Mouse (Mus musculus) hindbrain, postnatal 0 days (tissue): ENCODE measurements around the gene Lck. TPM values are rescaled to one million over a fixed set of nuclear protein-coding genes. Genes with fewer than 3 reads are reported as not detected.

Source experiments
- ATAC-seq: fragments of 200-750 bp; cut with Nextera tagmentation; 2 replicates; pipeline ENCODE4 v1.8.0; 2017; ENCODE audit warnings: mild to moderate bottlenecking, moderate TSS enrichment, moderate library complexity
- DNase-seq: peaks from one replicate; pipeline ENCODE4 v3.0.0-alpha.2; 2015; ENCODE audit warnings: low spot score
- H3K27ac ChIP-seq: fragments of 300-500 bp; sonication (generic); 2 replicates; pipeline ENCODE4 v1.5.1; 2014; ENCODE audit warnings: mild to moderate bottlenecking
- H3K27me3 ChIP-seq: fragments of 300-500 bp; sonication (generic); 2 replicates; pipeline ENCODE4 v1.6.1; 2014; ENCODE audit warnings: low read length, mixed read lengths; ENCODE audit not compliant: insufficient read depth
- H3K36me3 ChIP-seq: fragments of 300-500 bp; sonication (generic); 2 replicates; pipeline ENCODE4 v1.6.1; 2014; ENCODE audit warnings: low read length, mixed read lengths; ENCODE audit not compliant: insufficient read depth
- H3K4me1 ChIP-seq: fragments of 300-500 bp; sonication (generic); 2 replicates; pipeline ENCODE4 v1.6.1; 2014; ENCODE audit warnings: antibody characterized with exemption, low read length, mixed read lengths; ENCODE audit not compliant: insufficient read depth
- H3K4me2 ChIP-seq: fragments of 300-500 bp; sonication (generic); 2 replicates; pipeline ENCODE4 v1.6.1; 2014; ENCODE audit warnings: low read depth, mild to moderate bottlenecking, low read length, moderate library complexity, mixed read lengths
- H3K4me3 ChIP-seq: fragments of 300-500 bp; sonication (generic); 2 replicates; pipeline ENCODE4 v1.5.1; 2014; ENCODE audit warnings: low read length
- H3K9ac ChIP-seq: fragments of 300-500 bp; sonication (generic); replicated peaks from 2 replicates; pipeline ENCODE4 v1.6.1; 2014; ENCODE audit warnings: mild to moderate bottlenecking, low read length, moderate library complexity, mixed read lengths
- H3K9me3 ChIP-seq: fragments of 300-500 bp; sonication (generic); 2 replicates; pipeline ENCODE4 v1.6.1; 2016; ENCODE audit warnings: low read length, mixed read lengths
- CTCF ChIP-seq: IDR thresholded peaks from 2 replicates; pipeline ENCODE4 v1.5.1; 2016; ENCODE audit warnings: antibody characterized with exemption, control low read depth, low read depth
- WGBS: fragments of 180-500 bp; shearing (Covaris S2); extraction: QIAGEN DNeasy Blood & Tissue Kit; methylation state at CpG from one replicate; pipeline ENCODE4 v1.1.7; 2014; 5-methylcytosine and 5-hydroxymethylcytosine counted together
- microRNA-seq, 2 experiments: library from miRNA; unstranded; fragments of <30 nt; microRNA quantifications; one replicate each; pipeline ENCODE4; 2016
- polyA plus RNA-seq: library from polyadenylated mRNA; unstranded; fragments of >200 nt; fragmentation: Nextera tagmentation; extraction: Ambion mirVana; gene quantifications from 2 replicates; pipeline ENCODE4 v1.2.1, GENCODE M21; 2015
- total RNA-seq: library from RNA; depleted of rRNA; stranded (reverse); fragments of >200 nt; gene quantifications from 2 replicates; pipeline ENCODE4 v1.2.3, GENCODE M21; 2014; rRNA removed

Lck gene
- total and polyA plus RNA-seq, 2 experiments from 2014 or later, result 12.2 to 12.5 TPM

- no peaks in the 10 kb centered on the region for H3K36me3 ChIP-seq
- no peak overlapping the region for H3K4me3 ChIP-seq
- WGBS, result 67% methylated on average over 11 of the region's 11 CpGs
- H3K27me3 ChIP-seq, result no peaks in the 10 kb centered on the region
- no peak for TF ChIP-seq CTCF
- no peak for ATAC-seq
- H3K9ac ChIP-seq, result no peak overlapping the region
- DNase-seq, result no peak
- H3K9me3 ChIP-seq, result no peaks in the 10 kb centered on the region
- no peaks in the 10 kb centered on the region for H3K4me1 ChIP-seq
- no peak overlapping the region for H3K4me2 ChIP-seq
- H3K27ac ChIP-seq, result no peak overlapping the region
Measured at GRCm38 (mm10) chr4:129502901-129503444, 70.5 kb downstream of the Lck start.

GRCm38 (mm10) chr4:129502327-129502888 is 71.0 kb downstream of the Lck start:
- Histone ChIP-seq H3K36me3 (no peaks in the 10 kb centered on the region), H3K27ac (no peak overlapping the region), H3K4me3 (no peak overlapping the region), H3K4me2 (no peak overlapping the region), H3K4me1 (no peaks in the 10 kb centered on the region), H3K9me3 (no peaks in the 10 kb centered on the region), H3K9ac (no peak overlapping the region), H3K27me3 (no peaks in the 10 kb centered on the region)
- DNase-seq (no peak), ATAC-seq (no peak)
- TF ChIP-seq CTCF, result no peak
- WGBS, result 63% methylated on average over 9 of the region's 9 CpGs

- Histone ChIP-seq H3K9ac (peak overlapping the region; percentile 57), H3K36me3 (no peaks in the 10 kb centered on the region), H3K4me3 (peak overlapping the region; percentile 46), H3K4me2 (peak overlapping the region; percentile 82), H3K4me1 (peaks cover 11% of the 10 kb centered on the region; the same call in 1 of the 2 replicates), H3K27me3 (no peaks in the 10 kb centered on the region), H3K9me3 (no peaks in the 10 kb centered on the region), H3K27ac (peak overlapping the region; percentile 79)
- DNase-seq (peak; percentile 79), ATAC-seq (peak; percentile 83)
- 2% methylated on average over 42 of the region's 49 CpGs for WGBS
- peak; percentile 8; the same call in 1 of the 2 replicates for TF ChIP-seq CTCF
Measured at GRCm38 (mm10) chr4:129500607-129501566, 72.6 kb downstream of the Lck start.

- Histone ChIP-seq H3K36me3 (no peaks in the 10 kb centered on the region), H3K27me3 (no peaks in the 10 kb centered on the region), H3K9ac (no peak overlapping the region), H3K4me2 (peak overlapping the region; percentile 82), H3K9me3 (no peaks in the 10 kb centered on the region), H3K4me3 (peak overlapping the region; percentile 46; the same call in 1 of the 2 replicates), H3K27ac (peak overlapping the region; percentile 79), H3K4me1 (peaks cover 13% of the 10 kb centered on the region; the same call in 1 of the 2 replicates)
- 76% methylated on average over 8 of the region's 8 CpGs for WGBS
- ATAC-seq, result no peak
- DNase-seq, result no peak
- TF ChIP-seq CTCF, result no peak
Measured at GRCm38 (mm10) chr4:129500017-129500416, 73.4 kb downstream of the Lck start.

GRCm38 (mm10) chr4:129498941-129499340 is 74.5 kb downstream of the Lck start:
- no peak overlapping the region for H3K27ac ChIP-seq
- no peak for DNase-seq
- ATAC-seq, result no peak
- WGBS, result 67% methylated on average over 3 of the region's 3 CpGs
- no peak overlapping the region for H3K4me3 ChIP-seq
- no peak overlapping the region for H3K9ac ChIP-seq
- H3K4me1 ChIP-seq, result peaks cover 13% of the 10 kb centered on the region; the same call in 1 of the 2 replicates
- no peaks in the 10 kb centered on the region for H3K36me3 ChIP-seq
- H3K27me3 ChIP-seq, result no peaks in the 10 kb centered on the region
- TF ChIP-seq CTCF, result no peak
- H3K4me2 ChIP-seq, result no peak overlapping the region
- no peaks in the 10 kb centered on the region for H3K9me3 ChIP-seq

Small RNA genes within 50 kb of the gene (microRNA-seq; reads per million reads assigned to microRNA genes)
- gene Mir8119, result 0 reads per million in 2 experiments

Other genes starting within 250 kb of the Lck start
- 71.3 and 83.2 TPM in 2 replicates for gene Rbbp4, start 238.3 kb downstream of the Lck start, total RNA-seq
- gene Rbbp4, start 238.3 kb downstream of the Lck start, polyA plus RNA-seq, result 234 and 236 TPM in 2 replicates
- 4.3 and 5.7 TPM in 2 replicates for gene Zbtb8os, start 237.9 kb downstream of the Lck start, total RNA-seq
- gene Zbtb8os, start 237.9 kb downstream of the Lck start, polyA plus RNA-seq, result 23.5 and 27.4 TPM in 2 replicates
- 26.9 and 29.6 TPM in 2 replicates for gene Zbtb8a, start 195.5 kb downstream of the Lck start, total RNA-seq
- 14.9 and 15.3 TPM in 2 replicates for gene Zbtb8a, start 195.5 kb downstream of the Lck start, polyA plus RNA-seq
- 9.7 and 15.3 TPM in 2 replicates for gene Zbtb8b, start 132.8 kb downstream of the Lck start, total RNA-seq
- gene Zbtb8b, start 132.8 kb downstream of the Lck start, polyA plus RNA-seq, result 11.3 and 12.9 TPM in 2 replicates
- gene Bsdc1, start 112.1 kb downstream of the Lck start, total RNA-seq, result 55.2 and 60.6 TPM in 2 replicates
- 25.3 and 27.1 TPM in 2 replicates for gene Bsdc1, start 112.1 kb downstream of the Lck start, polyA plus RNA-seq
- not detected in 2 replicates for gene Tssk3, start 82.6 kb downstream of the Lck start, total RNA-seq
- 1.1 and 1.3 TPM in 2 replicates for gene Tssk3, start 82.6 kb downstream of the Lck start, polyA plus RNA-seq
- gene Fam229a, start 82.5 kb downstream of the Lck start, total RNA-seq, result 3.9 TPM in 1 of 2 replicates, not detected in the other
- gene Fam229a, start 82.5 kb downstream of the Lck start, polyA plus RNA-seq, result 3.0 and 3.1 TPM in 2 replicates
- gene Marcksl1, start 60.1 kb downstream of the Lck start, total RNA-seq, result 1,438 and 1,538 TPM in 2 replicates
- 1,583 and 1,620 TPM in 2 replicates for gene Marcksl1, start 60.1 kb downstream of the Lck start, polyA plus RNA-seq
- gene Hdac1, start 30.9 kb downstream of the Lck start, total RNA-seq, result 20.7 and 38.0 TPM in 2 replicates
- 56.6 and 62.1 TPM in 2 replicates for gene Hdac1, start 30.9 kb downstream of the Lck start, polyA plus RNA-seq
- not detected in 2 replicates for gene Fam167b, start 4.9 kb upstream of the Lck start, total RNA-seq
- gene Fam167b, start 4.9 kb upstream of the Lck start, polyA plus RNA-seq, result 0.33 and 0.48 TPM in 2 replicates
- 364 and 401 TPM in 2 replicates for gene Eif3i, start 27.0 kb upstream of the Lck start, total RNA-seq
- gene Eif3i, start 27.0 kb upstream of the Lck start, polyA plus RNA-seq, result 231 and 233 TPM in 2 replicates
- gene Tmem234, start 27.0 kb upstream of the Lck start, total RNA-seq, result 150 and 182 TPM in 2 replicates
- gene Tmem234, start 27.0 kb upstream of the Lck start, polyA plus RNA-seq, result 216 and 221 TPM in 2 replicates
- not detected in 2 replicates for gene Dcdc2b, start 40.6 kb upstream of the Lck start, total RNA-seq
- 4.1 TPM in 2 replicates for gene Dcdc2b, start 40.6 kb upstream of the Lck start, polyA plus RNA-seq
- gene Iqcc, start 45.5 kb upstream of the Lck start, total RNA-seq, result 11.2 and 12.0 TPM in 2 replicates
- 21.0 and 21.1 TPM in 2 replicates for gene Iqcc, start 45.5 kb upstream of the Lck start, polyA plus RNA-seq
- gene Ccdc28b, start 50.3 kb upstream of the Lck start, total RNA-seq, result 55.0 and 77.7 TPM in 2 replicates
- gene Ccdc28b, start 50.3 kb upstream of the Lck start, polyA plus RNA-seq, result 150 and 157 TPM in 2 replicates
- 31.6 and 32.2 TPM in 2 replicates for gene Txlna, start 67.4 kb upstream of the Lck start, total RNA-seq
- 29.3 and 29.5 TPM in 2 replicates for gene Txlna, start 67.4 kb upstream of the Lck start, polyA plus RNA-seq
- gene Kpna6, start 99.1 kb upstream of the Lck start, total RNA-seq, result 61.6 and 61.8 TPM in 2 replicates
- 11.6 and 13.0 TPM in 2 replicates for gene Kpna6, start 99.1 kb upstream of the Lck start, polyA plus RNA-seq
- 23.8 and 25.2 TPM in 2 replicates for gene Tmem39b, start 123.2 kb upstream of the Lck start, total RNA-seq
- gene Tmem39b, start 123.2 kb upstream of the Lck start, polyA plus RNA-seq, result 10.5 and 12.1 TPM in 2 replicates
- 75.1 and 86.2 TPM in 2 replicates for gene Khdrbs1, start 168.7 kb upstream of the Lck start, total RNA-seq
- 85.7 and 86.5 TPM in 2 replicates for gene Khdrbs1, start 168.7 kb upstream of the Lck start, polyA plus RNA-seq
- 83.5 and 91.7 TPM in 2 replicates for gene Ptp4a2, start 237.6 kb upstream of the Lck start, total RNA-seq
- 243 and 254 TPM in 2 replicates for gene Ptp4a2, start 237.6 kb upstream of the Lck start, polyA plus RNA-seq